Comparison of ENCODE assay signal across 22 mouse cellular contexts in genomic region chr13:44711062-44711461, GRCm38 (mm10). TPM values are rescaled to one million over a fixed set of nuclear protein-coding genes. Genes with fewer than 3 reads are reported as not detected.
DNase-seq lines count a peak whose midpoint lies in the region; ATAC-seq and TF ChIP-seq lines count a peak whose summit lies in the region.
"Had no signal": no experiment of that assay in that cellular context is flagged by ENCODE, and none has a peak within 500 bp of the region (broad histone marks: within the 10 kb centered on the region; RNA-seq: fewer than 3 reads in every experiment).

No protein-coding gene starts in this region.

- H3K4me2 ChIP-seq in liver, embryonic 12.5 days = no peak overlapping the region
- H3K4me2 ChIP-seq in liver, embryonic 14.5 days (ENCODE audit: low read depth) = no peak overlapping the region
- H3K4me2 ChIP-seq: embryonic facial prominence, embryonic 15.5 days; forebrain, embryonic 15.5 days; heart, embryonic 15.5 days; hindbrain, embryonic 13.5 days had no signal

- H3K9ac ChIP-seq in liver, embryonic 12.5 days = peak overlapping the region; percentile 63; the same call in 1 of the 2 replicates
- H3K9ac ChIP-seq in ES-E14 (ENCODE audit: insufficient read depth, low read depth, low read length, poor library complexity, severe bottlenecking) = peak overlapping the region; percentile 9; the same call in 1 of the 2 replicates
- no peak overlapping the region for H3K9ac ChIP-seq in liver, embryonic 14.5 days (replicated peaks)
- H3K9ac ChIP-seq: embryonic facial prominence, embryonic 15.5 days; forebrain, embryonic 15.5 days; heart, embryonic 15.5 days; hindbrain, embryonic 13.5 days had no signal

- no peak for DNase-seq in liver
- no peak for DNase-seq in ES-E14 (ENCODE audit: low read depth, low spot score)
- no peak for DNase-seq in liver, embryonic 14.5 days (ENCODE audit: low read depth in 3 of 3, low spot score in 3 of 3)
- DNase-seq in left cerebral cortex, adult 11 months (ENCODE audit: low spot score) = no peak
- no peak for DNase-seq in kidney, adult 2 months
- DNase-seq: adrenal gland, postnatal 10 days; cerebellum, adult 11 months; cerebellum, adult 8-10 months; cerebellum, postnatal 14 days; embryo, embryonic 11 days; gastrocnemius, postnatal 14 days; heart, adult 2 months; heart, postnatal 14 days had no signal

- TF ChIP-seq CTCF in liver, embryonic 14.5 days (IDR thresholded peaks at IDR 0.05; ENCODE audit: low read depth) = no peak
- TF ChIP-seq CTCF in kidney, adult 2 months (conservative IDR thresholded peaks at IDR 0.05; ENCODE audit: insufficient read depth, insufficient read length, low read depth, low read length) = no peak

- peak overlapping the region; percentile 91 for H3K27ac ChIP-seq in liver, embryonic 12.5 days
- peak overlapping the region; percentile 100; the same call in 1 of the 2 replicates for H3K27ac ChIP-seq in ES-E14 (ENCODE audit: insufficient read depth, low read depth, low read length, poor library complexity, severe bottlenecking)
- peak overlapping the region; percentile 55; the same call in 1 of the 2 replicates for H3K27ac ChIP-seq in liver, embryonic 14.5 days
- H3K27ac ChIP-seq in kidney, adult 2 months (ENCODE audit: insufficient read depth, low read depth, low read length) = no peak overlapping the region
- H3K27ac ChIP-seq: embryonic facial prominence, embryonic 15.5 days; forebrain, embryonic 15.5 days; heart, adult 2 months; heart, embryonic 15.5 days; hindbrain, embryonic 13.5 days; hindbrain, postnatal 0 days had no signal

- no peaks in the 10 kb centered on the region for H3K9me3 ChIP-seq in liver, embryonic 12.5 days (replicated peaks)
- no peaks in the 10 kb centered on the region for H3K9me3 ChIP-seq in ES-E14 (ENCODE audit: control insufficient read depth, insufficient read depth, low read depth, low read length)
- H3K9me3 ChIP-seq in liver, embryonic 14.5 days (ENCODE audit: control insufficient read depth, low read length) = no peaks in the 10 kb centered on the region
- H3K9me3 ChIP-seq: embryonic facial prominence, embryonic 15.5 days; forebrain, embryonic 15.5 days; G1E; heart, embryonic 15.5 days; hindbrain, embryonic 13.5 days had no signal

- in situ Hi-C loops in ES-E14 (cut with MboI; ENCODE audit: low sequenced_read_pairs in 2 of 2, unreplicated experiment in 2 of 2) = no loop called here

- TF ChIP-seq POLR2A in kidney, adult 2 months (IDR thresholded peaks at IDR 0.05; ENCODE audit: low read depth, low read length) = no peak

- 64% methylated on average over 5 of the region's 5 CpGs for whole genome bisulfite sequencing in liver, embryonic 12.5 days (ENCODE audit: insufficient replicate concordance)
- WGBS in liver, embryonic 14.5 days (ENCODE audit: insufficient replicate concordance) = 56% methylated on average over 5 of the region's 5 CpGs
- WGBS in kidney, adult 2 months = 74% methylated on average over 5 of the region's 5 CpGs

- TF ChIP-seq EP300 in liver, embryonic 14.5 days (IDR thresholded peaks at IDR 0.05; ENCODE audit: low read depth) = no peak

- H3K36me3 ChIP-seq in liver, embryonic 12.5 days = no peaks in the 10 kb centered on the region
- H3K36me3 ChIP-seq in ES-E14 (ENCODE audit: control insufficient read depth, insufficient read depth, low read length, poor library complexity, severe bottlenecking) = no peaks in the 10 kb centered on the region
- no peaks in the 10 kb centered on the region for H3K36me3 ChIP-seq in liver, embryonic 14.5 days (replicated peaks; ENCODE audit: control insufficient read depth, insufficient read depth, low read depth)
- H3K36me3 ChIP-seq in kidney, adult 2 months (ENCODE audit: control insufficient read depth, insufficient read depth, low read length) = no peaks in the 10 kb centered on the region
- H3K36me3 ChIP-seq: embryonic facial prominence, embryonic 15.5 days; forebrain, embryonic 15.5 days; G1E; heart, embryonic 15.5 days; hindbrain, embryonic 13.5 days had no signal

- no peak overlapping the region for H3K4me3 ChIP-seq in liver, embryonic 12.5 days
- H3K4me3 ChIP-seq in ES-E14 (ENCODE audit: insufficient read depth in 1 of 2, low read depth in 1 of 2, low read length in 2 of 2, poor library complexity in 1 of 2, severe bottlenecking in 1 of 2) = no peak overlapping the region
- H3K4me3 ChIP-seq in liver, embryonic 14.5 days (ENCODE audit: insufficient read depth in 1 of 2, low read depth in 2 of 2, low read length in 2 of 2) = no peak overlapping the region
- no peak overlapping the region for H3K4me3 ChIP-seq in kidney, adult 2 months (ENCODE audit: insufficient read depth, low read depth, low read length)
- H3K4me3 ChIP-seq: embryonic facial prominence, embryonic 15.5 days; erythroblast, embryonic 14.5 days; forebrain, embryonic 15.5 days; heart, adult 2 months; heart, embryonic 15.5 days; hindbrain, embryonic 13.5 days had no signal

- no peak for ATAC-seq in liver, embryonic 12.5 days
- ATAC-seq in liver, embryonic 14.5 days (ENCODE audit: insufficient read depth) = no peak
- ATAC-seq in CD4-positive, CD25-positive, alpha-beta regulatory T cell, adult 4 months = no peak
- ATAC-seq: forebrain, embryonic 15.5 days; hindbrain, postnatal 0 days had no signal

- no peaks in the 10 kb centered on the region for H3K27me3 ChIP-seq in liver, embryonic 12.5 days (replicated peaks)
- H3K27me3 ChIP-seq in liver, embryonic 14.5 days (ENCODE audit: control insufficient read depth, insufficient read depth, low read length) = no peaks in the 10 kb centered on the region
- no peaks in the 10 kb centered on the region for H3K27me3 ChIP-seq in kidney, adult 2 months (replicated peaks; ENCODE audit: control insufficient read depth, insufficient read depth, low read length)
- H3K27me3 ChIP-seq: embryonic facial prominence, embryonic 15.5 days; forebrain, embryonic 15.5 days; heart, embryonic 15.5 days; hindbrain, embryonic 13.5 days had no signal

- peaks cover 48% of the 10 kb centered on the region for H3K4me1 ChIP-seq in liver, embryonic 12.5 days
- H3K4me1 ChIP-seq in ES-E14 (ENCODE audit: control insufficient read depth in 2 of 2, insufficient read depth in 2 of 2, low read length in 2 of 2, poor library complexity in 1 of 2) = peaks cover 18 to 22% of the 10 kb centered on the region in 2 experiments; a peak in 3 of 4 replicates
- H3K4me1 ChIP-seq in liver, embryonic 14.5 days (replicated peaks; ENCODE audit: control insufficient read depth in 2 of 2, insufficient read depth in 2 of 2, low read length in 1 of 2) = peaks cover 28 to 34% of the 10 kb centered on the region in 2 experiments
- peaks cover 6% of the 10 kb centered on the region for H3K4me1 ChIP-seq in kidney, adult 2 months (ENCODE audit: control insufficient read depth, insufficient read depth, low read length)
- H3K4me1 ChIP-seq: embryonic facial prominence, embryonic 15.5 days; heart, embryonic 15.5 days had no signal

TF ChIP-seq in ES-E14, 5 proteins besides CTCF, POLR2A, EP300 and RAD21:
- TF ChIP-seq HCFC1 (IDR thresholded peaks at IDR 0.05; ENCODE audit: borderline replicate concordance, insufficient read depth, low read length) (no peak), ZC3H11A (IDR thresholded peaks at IDR 0.05; ENCODE audit: borderline replicate concordance, low read depth, low read length) (no peak), ZNF384 (IDR thresholded peaks at IDR 0.05; ENCODE audit: low read depth, low read length) (no peak), MAFK (IDR thresholded peaks at IDR 0.05; ENCODE audit: insufficient read depth, low read depth, low read length) (no peak), CHD2 (IDR thresholded peaks at IDR 0.05; ENCODE audit: low read depth, low read length) (no peak)

RNA-seq across cellular contexts. Expression of gene Jarid2, which starts 18.2 kb away (rescaled TPM):
- polyA plus RNA-seq in liver, embryonic 12.5 days (2016; fragmentation: Nextera tagmentation; extraction: Ambion mirVana) = 18.0 and 21.0 TPM in 2 replicates
- total RNA-seq in ES-E14 (2012; rRNA removed) = 190 and 195 TPM in 2 replicates
- 4.1 and 5.9 TPM in 2 replicates for polyA plus RNA-seq in liver, embryonic 14.5 days (2012; rRNA removed)
- 4.9 TPM in 2 replicates for polyA plus RNA-seq in liver, embryonic 14.5 days (2014; fragmentation: Nextera tagmentation; extraction: Ambion mirVana)
- polyA plus RNA-seq in CD4-positive, CD25-positive, alpha-beta regulatory T cell, adult 4 months (2017; shearing (Covaris generic)) = 10 to 100 TPM; 42.0 to 56.3 TPM
- 10.5 and 11.3 TPM in 2 replicates for polyA plus RNA-seq in kidney, adult 2 months (2012; rRNA removed)
